Mouse (Mus musculus) CH12.LX (cell line): Measurements from ENCODE around the gene Dio1. TPM values are rescaled to one million over a fixed set of nuclear protein-coding genes. Genes with fewer than 3 reads are reported as not detected.

ENCODE experiments used
- DNase-seq: peaks from one replicate; pipeline ENCODE4 v3.0.0-alpha.2; 2013; ENCODE audit errors: extremely low read depth
- H3K27ac ChIP-seq: 2 replicates; pipeline ENCODE4 v1.5.1; 2012; ENCODE audit warnings: low read depth, mild to moderate bottlenecking, control low read depth, moderate library complexity; ENCODE audit not compliant: insufficient read depth
- H3K27me3 ChIP-seq: replicated peaks from 2 replicates; pipeline ENCODE3; 2012; ENCODE audit warnings: inconsistent platforms
- H3K36me3 ChIP-seq, 2 experiments: replicated peaks in 1 of 2; 2 replicates each; pipeline versions ENCODE3 to v1.6.1; 2012; ENCODE audit warnings: inconsistent platforms in 1 of 2, low read length in 1 of 2, mild to moderate bottlenecking in 1 of 2, mixed read lengths in 1 of 2, moderate library complexity in 1 of 2; ENCODE audit not compliant: control insufficient read depth in 1 of 2, insufficient read depth in 1 of 2
- H3K4me1 ChIP-seq, 2 experiments: 2 replicates each; pipeline ENCODE4 v1.6.1; 2012; ENCODE audit warnings: inconsistent platforms in 1 of 2, moderate library complexity in 1 of 2; ENCODE audit not compliant: insufficient read depth in 2 of 2, control insufficient read depth in 1 of 2
- H3K4me2 ChIP-seq: 2 replicates; pipeline ENCODE4 v1.6.1; 2012; ENCODE audit warnings: low read depth, mild to moderate bottlenecking, control low read depth; ENCODE audit not compliant: poor library complexity, insufficient read depth, severe bottlenecking
- H3K4me3 ChIP-seq, 3 experiments: fragments of 150-350 bp in 1 of 3; sonication (generic) in 1 of 3; replicated peaks in 1 of 3; 2 replicates each; pipeline versions ENCODE3 to v1.5.1; 2011 to 2012; ENCODE audit warnings: low read depth in 2 of 3, low read length in 2 of 3, mild to moderate bottlenecking in 2 of 3, moderate library complexity in 2 of 3, control low read depth in 1 of 3, improper control_type of control experiment in 1 of 3, inconsistent platforms in 1 of 3, mixed read lengths in 1 of 3; ENCODE audit not compliant: poor library complexity in 1 of 3
- H3K79me2 ChIP-seq: replicated peaks from 2 replicates; pipeline ENCODE4 v1.6.1; 2012; ENCODE audit warnings: mild to moderate bottlenecking, moderate library complexity; ENCODE audit not compliant: control insufficient read depth, poor library complexity, insufficient read depth, severe bottlenecking; ENCODE audit errors: extremely low read depth
- H3K9ac ChIP-seq: 2 replicates; pipeline ENCODE4 v1.6.1; 2012; ENCODE audit warnings: low read depth, mild to moderate bottlenecking, control low read depth, moderate library complexity; ENCODE audit not compliant: insufficient read depth
- H3K9me3 ChIP-seq: replicated peaks from 2 replicates; pipeline ENCODE3; 2012; ENCODE audit warnings: low read length, inconsistent platforms, mixed read lengths
- BHLHE40 ChIP-seq: IDR thresholded peaks from 2 replicates; pipeline ENCODE4 v1.6.1; 2011; ENCODE audit warnings: mild to moderate bottlenecking, low read depth, low read length, improper control_type of control experiment
- CHD1 ChIP-seq: IDR thresholded peaks from 2 replicates; pipeline ENCODE4 v1.6.1; 2012; ENCODE audit warnings: low read depth, low read length, improper control_type of control experiment, inconsistent platforms
- ELF1 ChIP-seq: IDR thresholded peaks from 2 replicates; pipeline ENCODE4 v1.6.1; 2014; ENCODE audit warnings: low read depth, mild to moderate bottlenecking, inconsistent platforms, low read length, improper control_type of control experiment
- EP300 ChIP-seq: IDR thresholded peaks from 2 replicates; pipeline ENCODE4 v1.6.1; 2011; ENCODE audit warnings: low read length, improper control_type of control experiment
- ETS1 ChIP-seq: conservative IDR thresholded peaks from 2 replicates; pipeline ENCODE4 v1.6.1; 2012; ENCODE audit warnings: low read depth, mild to moderate bottlenecking, inconsistent platforms, low read length, improper control_type of control experiment, moderate library complexity
- IRF4 ChIP-seq: IDR thresholded peaks from 2 replicates; pipeline ENCODE4 v1.6.1; 2014; ENCODE audit warnings: low read depth, mild to moderate bottlenecking, inconsistent platforms, low read length, improper control_type of control experiment
- JUN ChIP-seq: IDR thresholded peaks from 2 replicates; pipeline ENCODE4 v1.6.1; 2011; ENCODE audit warnings: low read depth, mild to moderate bottlenecking, low read length, improper control_type of control experiment, moderate library complexity; ENCODE audit not compliant: insufficient read depth
- JUND ChIP-seq: conservative IDR thresholded peaks from 2 replicates; pipeline ENCODE4 v1.6.1; 2011; ENCODE audit warnings: low read depth, low read length, improper control_type of control experiment
- MAFK ChIP-seq: IDR thresholded peaks from 2 replicates; pipeline ENCODE4 v1.6.1; 2011; ENCODE audit warnings: low read length, improper control_type of control experiment; ENCODE audit not compliant: insufficient replicate concordance
- MAX ChIP-seq: IDR thresholded peaks from 2 replicates; pipeline ENCODE4 v1.6.1; 2011; ENCODE audit warnings: low read length, improper control_type of control experiment
- MEF2A ChIP-seq: IDR thresholded peaks from 2 replicates; pipeline ENCODE4 v1.6.1; 2014; ENCODE audit warnings: low read depth, mild to moderate bottlenecking, inconsistent platforms, low read length, improper control_type of control experiment, borderline replicate concordance
- RCOR1 ChIP-seq: conservative IDR thresholded peaks from 2 replicates; pipeline ENCODE4 v1.6.1; 2012; ENCODE audit warnings: low read depth, mild to moderate bottlenecking, inconsistent platforms, low read length, improper control_type of control experiment
- SIN3A ChIP-seq: IDR thresholded peaks from 2 replicates; pipeline ENCODE4 v1.6.1; 2012; ENCODE audit warnings: low read length, improper control_type of control experiment, inconsistent platforms
- TBP ChIP-seq: conservative IDR thresholded peaks from 2 replicates; pipeline ENCODE4 v1.6.1; 2011; ENCODE audit warnings: low read depth, low read length, improper control_type of control experiment
- UBTF ChIP-seq: IDR thresholded peaks from 2 replicates; pipeline ENCODE4 v1.6.1; 2012; ENCODE audit warnings: low read depth, mild to moderate bottlenecking, inconsistent platforms, low read length, improper control_type of control experiment, moderate library complexity
- USF2 ChIP-seq: conservative IDR thresholded peaks from 2 replicates; pipeline ENCODE4 v1.6.1; 2011; ENCODE audit warnings: low read depth, low read length, improper control_type of control experiment
- ZC3H11A ChIP-seq: IDR thresholded peaks from 2 replicates; pipeline ENCODE4 v1.6.1; 2012; ENCODE audit warnings: low read depth, mild to moderate bottlenecking, inconsistent platforms, low read length, improper control_type of control experiment
- ZKSCAN1 ChIP-seq: IDR thresholded peaks from 2 replicates; pipeline ENCODE4 v1.6.1; 2012; ENCODE audit warnings: low read depth, inconsistent platforms, low read length, improper control_type of control experiment, borderline replicate concordance
- ZNF384 ChIP-seq: IDR thresholded peaks from 2 replicates; pipeline ENCODE4 v1.6.1; 2012; ENCODE audit warnings: low read depth, low read length, improper control_type of control experiment, inconsistent platforms
- dilution Hi-C: fragments of 300-500 bp; cut with MboI; formaldehyde crosslinking; loops from 2 replicates; pipeline ENCODE4 v1.14.3; 2020; ENCODE audit warnings: low sequenced_read_pairs; ENCODE audit not compliant: extremely low pct_unique_long_range_greater_than_20kb, extremely low pct_ligation_motif_present
- in situ Hi-C: fragments of 300-500 bp; cut with MboI; formaldehyde crosslinking; loops from 3 replicates; pipeline ENCODE4 v1.14.3; 2019; ENCODE audit warnings: low sequenced_read_pairs, low pct_ligation_motif_present, low pct_unique_long_range_greater_than_20kb, mixed read lengths
- polyA plus RNA-seq: library from polyadenylated mRNA; unstranded; fragments of >175 nt; gene quantifications from 2 replicates; pipeline ENCODE4 v1.2.1, GENCODE M21; 2012; ENCODE audit warnings: low read depth; ENCODE audit not compliant: insufficient read length
- total RNA-seq, 2 experiments: library from RNA; depleted of rRNA; stranded (reverse); fragments of 300-350 nt in 1 of 2; fragments of >200 nt in 1 of 2; gene quantifications; 2 replicates each; pipeline ENCODE4 v1.2.3; 2012 to 2014

The Dio1 gene
- total and polyA plus RNA-seq, 3 experiments = 0.23 to 1.3 (median 0.25) TPM

GRCm38 (mm10) chr4:107245368-107245767, 61.6 kb downstream of the Dio1 start:
- Histone ChIP-seq H3K9ac (no peak overlapping the region), H3K4me1 (peaks cover 7 to 38% of the 10 kb centered on the region in 2 experiments; a peak in 3 of 4 replicates), H3K4me3 (no peak overlapping the region), H3K79me2 (no peaks in the 10 kb centered on the region; the same call in 1 of the 2 replicates), H3K36me3 (peaks cover 12 to 51% of the 10 kb centered on the region in 2 experiments), H3K27ac (no peak overlapping the region), H3K4me2 (no peak overlapping the region), H3K9me3 (no peaks in the 10 kb centered on the region), H3K27me3 (no peaks in the 10 kb centered on the region)
- in situ Hi-C loops = no loop called here
- dilution Hi-C loops = no loop called here
- TF ChIP-seq IRF4 = no peak
- TF ChIP-seq TBP = no peak
- no peak for TF ChIP-seq MEF2A
- no peak for TF ChIP-seq JUND
- no peak for TF ChIP-seq CHD1
- TF ChIP-seq ELF1 = no peak
- no peak for TF ChIP-seq BHLHE40
- TF ChIP-seq ZKSCAN1 = no peak
- TF ChIP-seq ZNF384 = no peak
- no peak for TF ChIP-seq ZC3H11A
- no peak for TF ChIP-seq ETS1
- TF ChIP-seq MAFK = no peak
- no peak for TF ChIP-seq RCOR1
- no peak for TF ChIP-seq SIN3A
- no peak for TF ChIP-seq JUN
- TF ChIP-seq UBTF = no peak
- DNase-seq = no peak

GRCm38 (mm10) chr4:107243365-107244333, 63.3 kb downstream of the Dio1 start:
- Histone ChIP-seq H3K36me3 (peaks cover 23 to 67% of the 10 kb centered on the region in 2 experiments), H3K9ac (no peak overlapping the region), H3K9me3 (no peaks in the 10 kb centered on the region), H3K79me2 (no peaks in the 10 kb centered on the region; the same call in 1 of the 2 replicates), H3K4me2 (no peak overlapping the region), H3K27me3 (no peaks in the 10 kb centered on the region), H3K4me3 (no peak overlapping the region)
- peak; percentile 6 for DNase-seq
- dilution Hi-C loops = no loop called here
- TF ChIP-seq MAX (no peak), EP300 (peak; percentile 47; the same call in 1 of the 2 replicates), JUND (no peak), ZNF384 (peak; percentile 96), USF2 (no peak), IRF4 (no peak), ELF1 (no peak), MEF2A (0 out of 2 replicates have a peak, but pooled peaks have one; percentile 29)
- TF ChIP-seq, all 38 proteins: peak for 3
- H3K4me1 ChIP-seq = peaks cover 7 to 22% of the 10 kb centered on the region in 2 experiments; a peak in 3 of 4 replicates
- no peak overlapping the region for H3K27ac ChIP-seq
- in situ Hi-C loops = no loop called here

Other genes starting within 250 kb of the Dio1 start
- gene Mrpl37, start 240.3 kb downstream of the Dio1 start, total RNA-seq (2012; rRNA removed) = 53.5 and 60.0 TPM in 2 replicates
- 45.1 and 53.6 TPM in 2 replicates for gene Mrpl37, start 240.3 kb downstream of the Dio1 start, total RNA-seq (2014; rRNA removed)
- gene Mrpl37, start 240.3 kb downstream of the Dio1 start, polyA plus RNA-seq = 85.2 and 123 TPM in 2 replicates
- 14.0 and 16.4 TPM in 2 replicates for gene Cyb5rl, start 240.2 kb downstream of the Dio1 start, total RNA-seq (2012; rRNA removed)
- 22.7 and 23.4 TPM in 2 replicates for gene Cyb5rl, start 240.2 kb downstream of the Dio1 start, total RNA-seq (2014; rRNA removed)
- gene Cyb5rl, start 240.2 kb downstream of the Dio1 start, polyA plus RNA-seq = 19.3 and 24.9 TPM in 2 replicates
- 9.9 and 13.4 TPM in 2 replicates for gene Cdcp2, start 210.3 kb downstream of the Dio1 start, total RNA-seq (2012; rRNA removed)
- gene Cdcp2, start 210.3 kb downstream of the Dio1 start, total RNA-seq (2014; rRNA removed) = 6.6 and 6.9 TPM in 2 replicates
- 14.7 and 16.9 TPM in 2 replicates for gene Cdcp2, start 210.3 kb downstream of the Dio1 start, polyA plus RNA-seq
- 54.4 and 71.8 TPM in 2 replicates for gene Tmem59, start 128.8 kb downstream of the Dio1 start, total RNA-seq (2012; rRNA removed)
- 50.7 and 57.2 TPM in 2 replicates for gene Tmem59, start 128.8 kb downstream of the Dio1 start, total RNA-seq (2014; rRNA removed)
- 61.9 and 68.5 TPM in 2 replicates for gene Tmem59, start 128.8 kb downstream of the Dio1 start, polyA plus RNA-seq
- gene Tceanc2, start 128.1 kb downstream of the Dio1 start, total RNA-seq (2012; rRNA removed) = 16.5 and 19.3 TPM in 2 replicates
- gene Tceanc2, start 128.1 kb downstream of the Dio1 start, total RNA-seq (2014; rRNA removed) = 24.8 and 35.4 TPM in 2 replicates
- 34.8 and 39.4 TPM in 2 replicates for gene Tceanc2, start 128.1 kb downstream of the Dio1 start, polyA plus RNA-seq
- not detected in 2 replicates for gene Ldlrad1, start 98.0 kb downstream of the Dio1 start, total RNA-seq (2012; rRNA removed)
- not detected in 2 replicates for gene Ldlrad1, start 98.0 kb downstream of the Dio1 start, total RNA-seq (2014; rRNA removed)
- not detected in 2 replicates for gene Ldlrad1, start 98.0 kb downstream of the Dio1 start, polyA plus RNA-seq
- 13.0 and 13.7 TPM in 2 replicates for gene Lrrc42, start 53.6 kb downstream of the Dio1 start, total RNA-seq (2012; rRNA removed)
- gene Lrrc42, start 53.6 kb downstream of the Dio1 start, total RNA-seq (2014; rRNA removed) = 15.3 and 24.9 TPM in 2 replicates
- gene Lrrc42, start 53.6 kb downstream of the Dio1 start, polyA plus RNA-seq = 48.2 and 72.9 TPM in 2 replicates
- gene Hspb11, start 53.6 kb downstream of the Dio1 start, total RNA-seq (2012; rRNA removed) = 35.4 and 46.3 TPM in 2 replicates
- 38.7 and 40.7 TPM in 2 replicates for gene Hspb11, start 53.6 kb downstream of the Dio1 start, total RNA-seq (2014; rRNA removed)
- 19.7 and 20.2 TPM in 2 replicates for gene Hspb11, start 53.6 kb downstream of the Dio1 start, polyA plus RNA-seq
- gene Yipf1, start 7.2 kb upstream of the Dio1 start, total RNA-seq (2012; rRNA removed) = 47.2 and 49.4 TPM in 2 replicates
- 60.5 and 61.0 TPM in 2 replicates for gene Yipf1, start 7.2 kb upstream of the Dio1 start, total RNA-seq (2014; rRNA removed)
- 47.2 and 52.8 TPM in 2 replicates for gene Yipf1, start 7.2 kb upstream of the Dio1 start, polyA plus RNA-seq
- 48.1 and 49.1 TPM in 2 replicates for gene Ndc1, start 60.6 kb upstream of the Dio1 start, total RNA-seq (2012; rRNA removed)
- gene Ndc1, start 60.6 kb upstream of the Dio1 start, total RNA-seq (2014; rRNA removed) = 86.5 and 92.8 TPM in 2 replicates
- gene Ndc1, start 60.6 kb upstream of the Dio1 start, polyA plus RNA-seq = 69.6 and 71.3 TPM in 2 replicates
- gene Glis1, start 127.4 kb upstream of the Dio1 start, total RNA-seq (2012; rRNA removed) = 0.08 TPM in 1 of 2 replicates, not detected in the other
- gene Glis1, start 127.4 kb upstream of the Dio1 start, total RNA-seq (2014; rRNA removed) = 0.17 TPM in 1 of 2 replicates, not detected in the other
- gene Glis1, start 127.4 kb upstream of the Dio1 start, polyA plus RNA-seq = 1.3 and 2.2 TPM in 2 replicates